Mouse (Mus musculus): ENCODE data around the gene Gpr143. TPM values are rescaled to one million over a fixed set of nuclear protein-coding genes. Genes with fewer than 3 reads are reported as not detected.
"Not testable (repeated sequence)": the region's sequence is repeated elsewhere in the genome, so short reads cannot be mapped to it uniquely, and the experiment has no call there.

Gene Gpr143
- total RNA-seq (2021) = under 1 TPM in 1 of 2 experiments, not detected in 1; 0.58 TPM

GRCm38 (mm10) chrX:152781720-152782403 is at the start of gene Gpr143:
Gene Gpr143 (plus strand): TSS chrX:152781921.
- intact Hi-C loops (cut with DNase I) = no loop called here
- peak; percentile 8 for DNase-seq

- intact Hi-C loops (cut with DNase I) = no loop called here
- no peak for DNase-seq
These were observed 46.4 kb upstream of the Gpr143 start for GRCm38 (mm10) chrX:152735283-152735682.

GRCm38 (mm10) chrX:152738191-152738590 is 43.5 kb upstream of the Gpr143 start:
- no peak for DNase-seq

GRCm38 (mm10) chrX:152738759-152739368 is 42.9 kb upstream of the Gpr143 start:
- intact Hi-C loops (cut with DNase I) = no loop called here
- DNase-seq = peak; percentile 1

More at GRCm38 (mm10) chrX:152738191-152738590, 43.5 kb upstream of the Gpr143 start:
- intact Hi-C loops (cut with DNase I) = no loop called here

GRCm38 (mm10) chrX:152743642-152744041 is 38.1 kb upstream of the Gpr143 start:
- intact Hi-C loops (cut with DNase I) = no loop called here
- DNase-seq = no peak

- intact Hi-C loops (cut with DNase I) = no loop called here
- no peak for DNase-seq
These were observed 35.8 kb upstream of the Gpr143 start for GRCm38 (mm10) chrX:152745925-152746324.

GRCm38 (mm10) chrX:152755819-152756218 is 25.9 kb upstream of the Gpr143 start:
- intact Hi-C loops (cut with DNase I) = no loop called here
- DNase-seq = no peak

GRCm38 (mm10) chrX:152756293-152756692 is 25.4 kb upstream of the Gpr143 start:
- DNase-seq = no peak
- intact Hi-C loops (cut with DNase I) = no loop called here

GRCm38 (mm10) chrX:152762437-152762836 is 19.3 kb upstream of the Gpr143 start:
- intact Hi-C loops (cut with DNase I) = no loop called here
- no peak for DNase-seq

GRCm38 (mm10) chrX:152762855-152763254 is 18.9 kb upstream of the Gpr143 start:
- intact Hi-C loops (cut with DNase I) = no loop called here
- DNase-seq = no peak

GRCm38 (mm10) chrX:152764171-152764570 is 17.6 kb upstream of the Gpr143 start:
- intact Hi-C loops (cut with DNase I) = no loop called here
- DNase-seq = no peak

- intact Hi-C loops (cut with DNase I) = no loop called here
- DNase-seq = no peak
These were observed 12.7 kb upstream of the Gpr143 start, which contains the start of gene Shroom2 for GRCm38 (mm10) chrX:152768891-152769599. Gene Shroom2 (minus strand): TSS chrX:152769465.

- intact Hi-C loops (cut with DNase I) = no loop called here
- DNase-seq = peak; percentile 55
These were observed 12.0 kb upstream of the Gpr143 start for GRCm38 (mm10) chrX:152769600-152770157.

GRCm38 (mm10) chrX:152788129-152788528 is 6.4 kb downstream of the Gpr143 start:
- intact Hi-C loops (cut with DNase I) = no loop called here
- DNase-seq = no peak

GRCm38 (mm10) chrX:152788611-152789010 is 6.9 kb downstream of the Gpr143 start:
- intact Hi-C loops (cut with DNase I) = no loop called here
- DNase-seq = no peak

- intact Hi-C loops (cut with DNase I) = no loop called here
- DNase-seq = no peak
These were observed 23.6 kb downstream of the Gpr143 start for GRCm38 (mm10) chrX:152805317-152805716.

- intact Hi-C loops (cut with DNase I) = loop anchor here (10.0 kb wide), 1 partner anchor 199 kb away; no protein-coding TSS in a partner anchor
- no peak for DNase-seq
These were observed 31.6 kb downstream of the Gpr143 start for GRCm38 (mm10) chrX:152813339-152813738.

GRCm38 (mm10) chrX:152818996-152819395 is 37.3 kb downstream of the Gpr143 start:
- intact Hi-C loops (cut with DNase I) = loop anchor here (10.0 kb wide), 1 partner anchor 204 kb away; no protein-coding TSS in a partner anchor
- DNase-seq = no peak

- intact Hi-C loops (cut with DNase I) = loop anchor here (5.0 to 10.0 kb wide), 2 partner anchors 214 to 576 kb away; no protein-coding TSS in a partner anchor
- DNase-seq = not testable (repeated sequence)
These were observed 49.4 kb downstream of the Gpr143 start for GRCm38 (mm10) chrX:152831003-152831550.

- intact Hi-C loops (cut with DNase I) = loop anchor here (5.0 to 10.0 kb wide), 2 partner anchors 218 to 580 kb away; no protein-coding TSS in a partner anchor
- not testable (repeated sequence) for DNase-seq
These were observed 53.2 kb downstream of the Gpr143 start for GRCm38 (mm10) chrX:152834940-152835339.
